Mouse (Mus musculus) embryonic facial prominence, embryonic 11.5 days (tissue): ENCODE measurements around the gene Apol8. TPM values are rescaled to one million over a fixed set of nuclear protein-coding genes. Genes with fewer than 3 reads are reported as not detected.
"Not testable (repeated sequence)": the region's sequence is repeated elsewhere in the genome, so short reads cannot be mapped to it uniquely, and the experiment has no call there.

Experiments
- ATAC-seq: fragments of 200-750 bp; cut with Nextera tagmentation; replicated peaks from 2 replicates; pipeline ENCODE4 v1.8.0; 2017; ENCODE audit warnings: low read depth; ENCODE audit not compliant: insufficient number of reproducible peaks, low FRiP score, low TSS enrichment
- DNase-seq: peaks from one replicate; pipeline ENCODE4 v3.0.0-alpha.2; 2015; ENCODE audit warnings: low spot score
- H3K27ac ChIP-seq: fragments of 300-500 bp; sonication (generic); replicated peaks from 2 replicates; pipeline ENCODE4 v1.5.1; 2014; ENCODE audit warnings: mild to moderate bottlenecking, low read depth, low read length, control low read depth
- H3K27me3 ChIP-seq: fragments of 300-500 bp; sonication (generic); 2 replicates; pipeline ENCODE4 v1.6.1; 2014; ENCODE audit warnings: mild to moderate bottlenecking, low read length, moderate library complexity, mixed read lengths; ENCODE audit not compliant: control insufficient read depth, insufficient read depth
- H3K36me3 ChIP-seq: fragments of 300-500 bp; sonication (generic); replicated peaks from 2 replicates; pipeline ENCODE4 v1.6.1; 2014; ENCODE audit warnings: low read depth, mild to moderate bottlenecking, low read length, moderate library complexity, mixed read lengths; ENCODE audit not compliant: control insufficient read depth, insufficient read depth
- H3K4me1 ChIP-seq: fragments of 300-500 bp; sonication (generic); 2 replicates; pipeline ENCODE4 v1.6.1; 2014; ENCODE audit warnings: low read length, mixed read lengths; ENCODE audit not compliant: control insufficient read depth, insufficient read depth
- H3K4me2 ChIP-seq: fragments of 300-500 bp; sonication (generic); 2 replicates; pipeline ENCODE4 v1.6.1; 2014; ENCODE audit warnings: low read depth, mild to moderate bottlenecking, control low read depth, low read length, moderate library complexity
- H3K4me3 ChIP-seq: fragments of 300-500 bp; sonication (generic); 2 replicates; pipeline ENCODE4 v1.5.1; 2014; ENCODE audit warnings: low read depth, low read length, control low read depth
- H3K9ac ChIP-seq: fragments of 300-500 bp; sonication (generic); replicated peaks from 2 replicates; pipeline ENCODE4 v1.6.1; 2014; ENCODE audit warnings: mild to moderate bottlenecking, control low read depth, low read length
- H3K9me3 ChIP-seq: fragments of 300-500 bp; sonication (generic); replicated peaks from 2 replicates; pipeline ENCODE4 v1.6.1; 2016; ENCODE audit warnings: mild to moderate bottlenecking, low read length, inconsistent platforms, mixed read lengths; ENCODE audit not compliant: control insufficient read depth
- WGBS: fragments of 180-500 bp; shearing (Covaris S2); extraction: QIAGEN DNeasy Blood & Tissue Kit; methylation state at CpG from one replicate; pipeline ENCODE4 v1.1.7; 2014; 5-methylcytosine and 5-hydroxymethylcytosine counted together
- polyA plus RNA-seq: library from polyadenylated mRNA; unstranded; fragments of >200 nt; fragmentation: Nextera tagmentation; extraction: Ambion mirVana; gene quantifications from 2 replicates; pipeline ENCODE4 v1.2.1, GENCODE M21; 2014

Gene Apol8
- polyA plus RNA-seq, 1 experiment from 2014 or later = 0.29 TPM

DNA sequence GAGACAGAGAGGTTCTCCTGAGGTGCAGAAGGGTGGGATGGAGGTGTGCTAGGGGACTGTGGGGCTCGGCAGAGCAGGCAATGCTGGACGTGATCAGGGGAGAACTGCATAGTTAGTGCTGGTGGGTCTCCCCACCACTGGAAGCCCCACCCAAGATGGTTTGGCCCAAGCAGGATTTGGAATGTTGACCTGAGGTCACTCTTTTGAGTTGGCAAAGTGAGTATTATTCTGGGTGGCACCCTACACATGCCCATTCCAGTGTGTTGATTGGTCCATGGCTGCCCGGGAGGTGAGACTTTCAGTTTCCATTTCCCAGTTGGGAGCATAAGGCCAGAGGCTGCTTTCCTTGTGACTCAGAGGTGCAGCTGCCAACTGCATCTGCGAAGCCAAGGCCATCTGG is 28.1 kb downstream of the Apol8 start, which contains the start of gene Apol9b:
Gene Apol9b (plus strand): TSS at position 301 of the 400 bp plus-strand sequence.
- ATAC-seq, DNase-seq, H3K9ac ChIP-seq, H3K36me3 ChIP-seq, H3K9me3 ChIP-seq, H3K4me1 ChIP-seq, H3K27ac ChIP-seq, H3K27me3 ChIP-seq, H3K4me2 ChIP-seq, H3K4me3 ChIP-seq: not testable (repeated sequence)
- WGBS = no CpG with 5 or more reads among the region's 4 CpGs

DNA sequence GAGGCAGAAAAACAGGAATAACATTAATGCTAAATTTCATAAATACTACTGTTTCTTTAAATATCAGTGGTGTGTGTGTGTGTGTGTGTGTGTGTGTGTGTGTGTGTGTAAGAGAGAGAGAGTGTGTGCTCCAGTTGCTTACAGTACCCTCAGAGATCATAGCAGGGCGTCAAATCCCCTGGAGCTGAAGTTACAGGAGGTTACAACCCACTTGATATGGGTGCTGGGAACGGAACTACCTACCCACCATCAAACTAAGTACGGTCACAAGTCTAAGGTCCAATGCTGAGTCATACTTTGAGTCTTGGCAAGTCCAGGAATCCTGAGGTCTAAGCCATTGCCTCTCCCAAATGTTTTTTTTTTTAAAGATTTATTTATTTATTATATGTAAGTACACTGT is 29.1 kb downstream of the Apol8 start:
- not testable (repeated sequence) for H3K9ac ChIP-seq, DNase-seq, H3K9me3 ChIP-seq, ATAC-seq, H3K27me3 ChIP-seq, H3K4me2 ChIP-seq, H3K27ac ChIP-seq, H3K4me1 ChIP-seq, H3K4me3 ChIP-seq, H3K36me3 ChIP-seq
- 79% methylated on average over 3 of the region's 3 CpGs for WGBS

DNA sequence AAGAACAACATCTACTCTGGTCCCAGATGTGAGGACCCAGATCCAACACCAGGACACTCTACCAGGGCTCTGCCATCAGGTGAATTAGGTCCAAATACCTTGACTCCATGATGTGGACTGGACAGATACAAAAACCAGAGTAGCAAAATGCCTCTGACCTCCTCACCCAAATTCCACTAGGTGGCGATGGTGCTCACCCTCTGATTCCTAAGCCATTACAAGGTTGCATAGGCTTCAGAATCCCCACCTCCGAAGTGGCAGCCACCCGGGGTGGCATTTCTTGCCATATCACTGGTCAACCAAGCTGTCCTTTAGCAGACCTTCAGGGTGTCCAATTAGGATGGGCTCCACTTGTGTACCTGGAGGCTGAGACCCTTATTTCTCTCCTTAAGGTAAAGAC is 29.7 kb downstream of the Apol8 start:
- not testable (repeated sequence) for H3K27ac ChIP-seq, H3K27me3 ChIP-seq, H3K9ac ChIP-seq, H3K4me1 ChIP-seq, H3K4me3 ChIP-seq, H3K9me3 ChIP-seq, H3K36me3 ChIP-seq, ATAC-seq, H3K4me2 ChIP-seq
- 0% methylated on average over 3 of the region's 3 CpGs for WGBS
- peak; percentile 2 for DNase-seq

DNA sequence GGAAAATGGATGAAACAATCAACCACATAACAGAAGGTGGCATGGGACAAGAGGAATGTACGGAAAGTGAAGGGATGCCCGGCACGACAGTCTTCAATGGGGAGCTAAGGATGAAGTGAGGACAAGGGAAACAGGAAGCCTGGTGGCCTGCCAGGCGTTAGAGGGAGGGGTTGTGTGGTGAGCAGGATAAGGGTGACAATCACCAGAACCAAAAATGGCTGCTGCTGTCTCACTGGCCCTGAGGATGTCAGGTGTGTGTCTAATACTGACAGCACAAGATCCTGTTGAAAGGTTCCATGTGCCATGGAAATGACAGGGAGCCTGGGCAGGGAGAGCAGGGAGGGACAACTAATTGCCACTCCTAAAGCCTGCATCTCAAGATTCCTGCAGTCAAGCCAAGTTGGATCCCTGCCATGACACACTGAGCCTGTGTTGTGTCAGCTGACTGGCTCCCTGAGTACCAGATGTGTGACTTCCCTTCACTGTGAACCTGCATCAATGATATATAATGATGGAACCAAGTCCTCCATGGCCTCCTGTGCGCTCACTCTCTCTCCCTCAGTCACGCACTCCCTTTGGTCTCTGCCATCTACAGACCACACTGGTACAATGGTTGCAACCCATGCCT is 31.3 kb downstream of the Apol8 start:
- H3K4me2 ChIP-seq, H3K4me3 ChIP-seq, H3K27me3 ChIP-seq, H3K36me3 ChIP-seq, H3K9me3 ChIP-seq, H3K27ac ChIP-seq, H3K4me1 ChIP-seq, DNase-seq, ATAC-seq, H3K9ac ChIP-seq: not testable (repeated sequence)
- 77% methylated on average over 6 of the region's 6 CpGs for WGBS

DNA sequence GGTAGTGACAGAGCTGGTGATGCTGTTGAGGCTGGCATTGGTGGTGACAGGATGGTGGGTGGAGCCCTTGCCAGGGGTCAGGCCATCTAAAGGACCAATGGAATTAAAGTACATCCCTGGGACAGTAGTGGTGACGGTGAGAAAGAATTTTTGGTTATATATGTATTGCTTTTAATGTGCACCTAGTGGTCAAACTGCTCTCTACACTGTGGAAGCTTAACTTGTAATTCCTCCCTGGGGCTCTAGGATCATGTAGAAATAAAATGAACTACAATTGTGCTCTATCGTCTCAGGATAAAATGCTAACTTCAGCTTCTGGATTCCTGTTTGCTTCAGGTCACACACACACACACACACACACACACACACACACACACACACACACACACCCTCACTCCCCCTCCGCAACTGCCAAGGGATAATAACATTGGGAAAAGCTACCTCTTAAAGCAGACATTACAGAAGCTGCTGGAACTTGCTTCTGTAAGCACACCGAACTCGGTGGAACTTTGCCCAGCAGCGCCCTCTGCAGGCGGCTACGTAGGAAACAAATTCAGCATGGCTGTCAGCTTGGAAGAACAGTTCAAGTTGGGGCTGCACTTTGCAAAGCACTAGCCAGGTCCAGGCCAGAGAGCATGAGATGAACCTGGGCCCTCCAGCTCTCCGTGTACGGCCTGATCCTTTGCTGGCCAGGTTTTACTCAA is 32.4 kb downstream of the Apol8 start:
- not testable (repeated sequence) for DNase-seq, H3K9me3 ChIP-seq, H3K4me2 ChIP-seq, H3K4me1 ChIP-seq, ATAC-seq, H3K4me3 ChIP-seq, H3K9ac ChIP-seq, H3K27me3 ChIP-seq, H3K27ac ChIP-seq, H3K36me3 ChIP-seq
- WGBS = 31% methylated on average over 2 of the region's 10 CpGs

DNA sequence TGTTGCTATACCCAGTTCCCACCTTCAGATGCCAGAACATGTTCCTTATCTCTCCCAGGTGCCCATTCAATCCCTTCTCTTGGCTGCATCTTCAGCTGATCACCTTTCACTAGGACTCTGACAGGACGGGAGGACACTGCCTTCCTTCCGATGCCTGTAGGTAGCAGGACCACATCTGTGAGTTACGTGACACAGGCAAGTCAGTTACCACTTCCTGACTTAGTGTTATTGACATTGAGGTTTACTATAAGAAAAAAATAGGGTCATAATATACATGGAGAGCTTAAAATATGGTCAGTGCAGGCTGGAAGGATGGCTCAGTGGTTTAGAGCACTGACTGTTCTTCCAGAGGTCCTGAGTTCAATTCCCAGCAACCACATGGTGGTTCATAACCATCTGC is 35.3 kb downstream of the Apol8 start:
- H3K9ac ChIP-seq, H3K4me1 ChIP-seq, ATAC-seq, H3K27ac ChIP-seq, H3K9me3 ChIP-seq, H3K36me3 ChIP-seq, DNase-seq, H3K4me2 ChIP-seq, H3K4me3 ChIP-seq, H3K27me3 ChIP-seq: not testable (repeated sequence)
- WGBS = no CpG with 5 or more reads among the region's 3 CpGs

DNA sequence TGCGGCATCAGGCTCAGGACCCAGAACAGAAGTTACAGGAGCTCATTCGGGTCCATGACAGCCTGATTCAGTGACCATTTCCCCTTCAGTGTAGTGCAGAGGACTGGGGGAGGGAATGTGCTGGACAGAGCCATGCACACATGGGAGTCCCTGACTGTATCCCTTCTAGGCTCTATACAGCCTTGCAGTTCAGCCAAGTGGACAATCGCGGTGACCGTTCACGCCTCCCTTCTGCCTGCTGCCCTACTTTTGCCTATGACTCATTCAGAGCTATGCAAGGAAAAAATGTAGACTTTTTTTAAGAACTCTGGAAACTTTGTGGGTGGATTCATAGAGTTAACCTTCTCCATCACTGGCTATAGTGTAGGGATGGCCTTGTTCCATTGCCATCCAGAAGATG is 38.6 kb downstream of the Apol8 start:
- not testable (repeated sequence) for ATAC-seq, H3K4me2 ChIP-seq, H3K9me3 ChIP-seq, H3K4me1 ChIP-seq, H3K27ac ChIP-seq, H3K36me3 ChIP-seq, DNase-seq, H3K9ac ChIP-seq, H3K27me3 ChIP-seq, H3K4me3 ChIP-seq
- 78% methylated on average over 2 of the region's 6 CpGs for WGBS

DNA sequence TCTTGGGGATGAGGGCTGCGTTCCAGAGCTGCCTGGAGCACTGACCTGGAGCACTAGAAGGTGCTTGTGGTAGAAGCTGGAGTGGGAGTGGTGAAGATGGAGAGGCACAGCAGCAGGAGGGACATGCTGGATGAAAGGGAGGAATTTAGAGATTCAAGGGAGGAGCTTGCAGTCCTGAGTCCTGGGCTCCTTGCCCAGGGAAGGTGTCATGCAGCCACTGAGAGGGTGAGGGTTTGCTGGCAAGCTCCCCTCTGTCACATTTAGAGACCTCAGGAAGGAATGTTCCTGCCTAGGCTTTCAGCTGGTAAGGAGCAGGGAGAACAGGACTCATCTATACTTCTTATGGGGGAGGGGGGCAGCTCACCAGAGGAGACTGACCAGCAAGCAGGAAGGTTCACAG is 47.9 kb downstream of the Apol8 start:
- H3K27me3 ChIP-seq, H3K27ac ChIP-seq, H3K36me3 ChIP-seq, ATAC-seq, H3K9me3 ChIP-seq, H3K4me3 ChIP-seq, H3K4me1 ChIP-seq, H3K4me2 ChIP-seq, DNase-seq, H3K9ac ChIP-seq: not testable (repeated sequence)
- WGBS = no CpG with 5 or more reads among the region's 1 CpGs
